Mouse (Mus musculus) kidney, embryonic 15.5 days (tissue): ENCODE data around the gene Lgr5. TPM values are rescaled to one million over a fixed set of nuclear protein-coding genes. Genes with fewer than 3 reads are reported as not detected.

Experiments used
- ATAC-seq: fragments of 200-750 bp; cut with Nextera tagmentation; replicated peaks from 2 replicates; pipeline ENCODE4 v1.8.0; 2017; ENCODE audit warnings: moderate TSS enrichment; ENCODE audit not compliant: low FRiP score
- H3K27ac ChIP-seq: fragments of 300-500 bp; sonication (generic); 2 replicates; pipeline ENCODE4 v1.5.1; 2015; ENCODE audit warnings: mild to moderate bottlenecking, inconsistent platforms
- H3K27me3 ChIP-seq: fragments of 300-500 bp; sonication (generic); 2 replicates; pipeline ENCODE4 v1.6.1; 2015; ENCODE audit warnings: inconsistent platforms
- H3K36me3 ChIP-seq: fragments of 300-500 bp; sonication (generic); 2 replicates; pipeline ENCODE4 v1.6.1; 2015; ENCODE audit warnings: inconsistent platforms
- H3K4me1 ChIP-seq: fragments of 300-500 bp; sonication (generic); 2 replicates; pipeline ENCODE4 v1.6.1; 2015; ENCODE audit warnings: inconsistent platforms
- H3K4me2 ChIP-seq: fragments of 300-500 bp; sonication (generic); 2 replicates; pipeline ENCODE4 v1.6.1; 2015; ENCODE audit warnings: moderate library complexity, mild to moderate bottlenecking, inconsistent platforms
- H3K4me3 ChIP-seq: fragments of 300-500 bp; sonication (generic); replicated peaks from 2 replicates; pipeline ENCODE4 v1.5.1; 2015; ENCODE audit warnings: mild to moderate bottlenecking, inconsistent platforms
- H3K9ac ChIP-seq: fragments of 300-500 bp; sonication (generic); 2 replicates; pipeline ENCODE4 v1.6.1; 2015; ENCODE audit warnings: mild to moderate bottlenecking, inconsistent platforms
- H3K9me3 ChIP-seq: fragments of 300-500 bp; sonication (generic); replicated peaks from 2 replicates; pipeline ENCODE4 v1.6.1; 2016; ENCODE audit warnings: inconsistent platforms
- WGBS: fragments of 180-500 bp; shearing (Covaris S2); methylation state at CpG from one replicate; pipeline ENCODE4 v1.1.7; 2015; ENCODE audit warnings: mixed read lengths; 5-methylcytosine and 5-hydroxymethylcytosine counted together
- polyA plus RNA-seq: library from polyadenylated mRNA; unstranded; fragments of >200 nt; fragmentation: Nextera tagmentation; extraction: Ambion mirVana; gene quantifications from 2 replicates; pipeline ENCODE4 v1.2.1, GENCODE M21; 2015

The Lgr5 gene
- polyA plus RNA-seq, 1 experiment from 2014 or later = 6.9 TPM

DNA sequence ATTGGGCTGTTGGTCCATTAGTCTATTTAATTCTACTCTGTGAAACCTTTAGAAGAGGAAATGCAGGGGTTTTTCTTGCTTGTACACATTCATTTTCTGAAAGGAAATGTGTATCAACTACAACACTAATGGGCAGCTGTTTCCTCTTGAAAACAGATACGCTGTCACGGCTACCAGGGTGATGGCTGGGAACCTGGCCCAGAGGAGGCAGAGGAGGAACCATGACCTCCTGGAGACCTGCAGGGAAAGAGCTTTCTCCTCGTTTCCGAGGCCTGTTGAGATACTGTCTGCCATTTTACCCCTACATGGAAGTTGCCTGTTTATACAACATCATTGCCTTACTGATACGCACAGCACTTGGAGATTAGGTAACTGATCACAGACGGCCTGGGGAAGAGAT is 121.8 kb downstream of the Lgr5 start:
- WGBS = 33% methylated on average over 6 of the region's 6 CpGs
- Histone ChIP-seq H3K27me3 (no peaks in the 10 kb centered on the region), H3K4me3 (no peak overlapping the region), H3K4me2 (no peak overlapping the region), H3K36me3 (no peaks in the 10 kb centered on the region), H3K9ac (no peak overlapping the region), H3K27ac (no peak overlapping the region), H3K9me3 (no peaks in the 10 kb centered on the region), H3K4me1 (0 out of 2 replicates have a peak, but pooled peaks cover 2% of the 10 kb centered on the region)
- ATAC-seq = no peak

DNA sequence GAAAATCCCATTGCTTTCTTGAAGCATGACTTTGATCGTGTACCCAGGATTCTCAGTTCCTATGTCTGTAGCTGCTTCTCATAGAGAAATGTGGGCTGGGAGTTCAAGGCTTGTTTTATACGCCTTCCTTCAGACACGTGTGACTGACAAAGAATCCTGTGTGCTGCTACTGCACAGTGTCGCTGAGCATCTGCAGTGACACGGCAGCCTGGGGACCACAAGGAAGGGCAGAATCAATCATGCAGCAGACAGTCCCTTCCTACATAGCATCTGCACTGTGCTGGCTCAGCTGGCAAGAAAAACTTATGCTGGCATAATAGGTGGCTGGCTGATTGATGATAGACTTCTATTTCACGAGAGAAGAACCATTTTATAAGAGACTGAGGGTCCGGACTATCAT is 122.5 kb downstream of the Lgr5 start:
- H3K27me3 ChIP-seq = no peaks in the 10 kb centered on the region
- ATAC-seq = no peak
- 0 out of 2 replicates have a peak, but pooled peaks cover 2% of the 10 kb centered on the region for H3K4me1 ChIP-seq
- H3K4me3 ChIP-seq = no peak overlapping the region
- no peaks in the 10 kb centered on the region for H3K9me3 ChIP-seq
- 69% methylated on average over 7 of the region's 7 CpGs for WGBS
- no peak overlapping the region for H3K9ac ChIP-seq
- H3K27ac ChIP-seq = no peak overlapping the region
- H3K4me2 ChIP-seq = no peak overlapping the region
- H3K36me3 ChIP-seq = no peaks in the 10 kb centered on the region

DNA sequence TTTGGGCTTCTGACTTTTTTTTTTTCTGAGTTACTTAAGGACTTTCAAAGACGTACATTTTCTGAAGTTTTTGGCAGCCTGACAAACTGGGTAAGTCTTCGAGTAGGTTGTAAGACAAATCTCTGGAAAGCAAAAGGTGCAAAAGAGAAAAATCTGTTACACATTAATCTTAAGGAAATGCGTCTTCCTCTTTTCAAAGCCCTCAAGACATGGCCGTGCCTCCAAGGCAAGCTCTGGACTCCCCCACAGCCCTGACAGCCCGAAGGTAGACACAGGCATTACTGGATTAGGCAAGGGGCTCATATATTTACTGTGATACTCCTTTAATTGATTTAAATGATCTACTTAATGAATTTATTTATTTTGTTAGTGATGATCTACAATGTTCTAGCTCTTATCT is 124.9 kb downstream of the Lgr5 start:
- Histone ChIP-seq H3K27ac (no peak overlapping the region), H3K36me3 (no peaks in the 10 kb centered on the region), H3K27me3 (no peaks in the 10 kb centered on the region), H3K4me1 (peaks cover 4% of the 10 kb centered on the region), H3K4me3 (no peak overlapping the region), H3K9ac (no peak overlapping the region), H3K4me2 (no peak overlapping the region), H3K9me3 (no peaks in the 10 kb centered on the region)
- 34% methylated on average over 5 of the region's 5 CpGs for WGBS
- ATAC-seq = no peak

GRCm38 (mm10) chr10:115457368-115458021 is 130.1 kb downstream of the Lgr5 start:
- H3K27me3 ChIP-seq = no peaks in the 10 kb centered on the region
- no peak overlapping the region for H3K9ac ChIP-seq
- no peak overlapping the region for H3K4me2 ChIP-seq
- ATAC-seq = peak; percentile 58; the same call in 1 of the 2 replicates
- H3K27ac ChIP-seq = peak overlapping the region; percentile 48
- H3K4me3 ChIP-seq = no peak overlapping the region
- no peaks in the 10 kb centered on the region for H3K9me3 ChIP-seq
- WGBS = 19% methylated on average over 6 of the region's 6 CpGs
- H3K36me3 ChIP-seq = no peaks in the 10 kb centered on the region
- peaks cover 11% of the 10 kb centered on the region for H3K4me1 ChIP-seq

DNA sequence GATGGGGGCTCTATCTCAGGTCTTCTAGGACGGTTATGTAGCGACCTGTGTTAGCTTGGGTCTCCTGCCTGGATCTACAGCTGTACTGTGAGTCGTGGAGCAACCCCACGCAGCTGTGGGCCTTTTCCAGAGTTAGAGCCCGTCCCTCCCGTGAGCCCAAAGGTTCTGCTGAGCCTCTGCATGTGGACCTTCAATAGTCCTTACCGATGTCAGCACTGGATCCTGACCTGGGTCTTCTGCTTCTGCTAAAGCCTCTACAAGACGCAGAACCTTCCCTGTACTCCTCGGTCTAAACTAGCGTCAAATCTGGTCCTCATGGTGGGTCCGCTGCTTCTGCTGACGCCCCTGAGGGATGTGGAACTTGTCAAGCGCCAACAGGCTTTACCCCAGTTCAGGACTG is 139.0 kb downstream of the Lgr5 start:
- H3K27me3 ChIP-seq = no peaks in the 10 kb centered on the region
- H3K9me3 ChIP-seq = 0 out of 2 replicates have a peak, but pooled peaks cover 2% of the 10 kb centered on the region
- H3K27ac ChIP-seq = no peak overlapping the region
- H3K9ac ChIP-seq = no peak overlapping the region
- H3K4me1 ChIP-seq = no peaks in the 10 kb centered on the region
- ATAC-seq = no peak
- H3K36me3 ChIP-seq = no peaks in the 10 kb centered on the region
- 89% methylated on average over 13 of the region's 13 CpGs for WGBS
- H3K4me3 ChIP-seq = no peak overlapping the region
- no peak overlapping the region for H3K4me2 ChIP-seq

GRCm38 (mm10) chr10:115437286-115437685 is 150.3 kb downstream of the Lgr5 start:
- peaks cover 33% of the 10 kb centered on the region for H3K36me3 ChIP-seq
- H3K4me3 ChIP-seq = no peak overlapping the region
- WGBS = 84% methylated on average over 4 of the region's 4 CpGs
- no peaks in the 10 kb centered on the region for H3K27me3 ChIP-seq
- H3K4me1 ChIP-seq = no peaks in the 10 kb centered on the region
- H3K27ac ChIP-seq = no peak overlapping the region
- no peak for ATAC-seq
- H3K9ac ChIP-seq = no peak overlapping the region
- H3K4me2 ChIP-seq = no peak overlapping the region
- H3K9me3 ChIP-seq = no peaks in the 10 kb centered on the region

DNA sequence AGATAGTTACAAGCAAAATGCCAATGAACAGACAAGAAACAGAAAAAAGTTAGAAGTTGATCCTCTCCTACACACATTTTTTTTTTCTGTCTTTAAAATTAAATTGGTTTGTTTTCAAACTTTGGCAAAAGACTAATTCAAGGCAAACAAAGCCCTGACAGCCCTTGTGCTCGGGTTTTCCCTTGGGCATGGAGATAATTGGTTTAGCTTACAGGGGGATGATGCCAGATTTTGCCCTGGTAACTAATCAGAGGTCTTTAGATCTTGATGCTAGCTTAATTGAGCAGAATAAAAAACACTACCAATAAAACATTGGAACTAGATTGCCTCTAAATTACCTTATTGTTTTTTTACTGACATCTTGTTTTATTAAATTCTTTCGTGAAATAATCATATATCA is 162.2 kb downstream of the Lgr5 start:
- Histone ChIP-seq H3K4me3 (no peak overlapping the region), H3K9ac (no peak overlapping the region), H3K4me2 (no peak overlapping the region), H3K27me3 (no peaks in the 10 kb centered on the region), H3K9me3 (no peaks in the 10 kb centered on the region), H3K27ac (no peak overlapping the region), H3K4me1 (no peaks in the 10 kb centered on the region), H3K36me3 (peaks cover 76% of the 10 kb centered on the region)
- ATAC-seq = no peak
- 74% methylated on average over 2 of the region's 2 CpGs for WGBS

DNA sequence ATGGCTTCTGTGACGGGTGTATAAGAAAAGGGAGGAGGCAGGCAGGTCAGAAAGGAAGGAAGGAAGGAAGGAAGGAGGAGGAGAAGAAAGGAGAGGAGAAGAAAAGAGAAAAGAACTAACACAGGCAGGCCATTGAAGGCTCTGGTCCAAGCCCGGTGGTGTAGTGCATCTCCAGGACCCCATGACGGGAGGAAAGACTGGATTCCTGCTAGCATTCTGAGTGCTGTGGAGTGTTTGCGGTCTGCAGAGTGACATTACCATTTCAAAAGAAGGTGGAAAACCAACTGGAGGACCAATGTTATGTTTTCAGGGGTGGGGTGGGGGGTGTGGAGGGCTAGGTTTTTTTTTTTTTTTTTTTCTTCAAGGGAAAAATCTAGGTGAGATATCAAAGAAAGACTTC is 165.6 kb downstream of the Lgr5 start:
- H3K4me3 ChIP-seq = no peak overlapping the region
- H3K9me3 ChIP-seq = no peaks in the 10 kb centered on the region
- no peaks in the 10 kb centered on the region for H3K27me3 ChIP-seq
- no peak overlapping the region for H3K9ac ChIP-seq
- no peaks in the 10 kb centered on the region for H3K4me1 ChIP-seq
- no peak overlapping the region for H3K4me2 ChIP-seq
- H3K27ac ChIP-seq = no peak overlapping the region
- 84% methylated on average over 4 of the region's 4 CpGs for WGBS
- no peak for ATAC-seq
- H3K36me3 ChIP-seq = peaks cover 75% of the 10 kb centered on the region

DNA sequence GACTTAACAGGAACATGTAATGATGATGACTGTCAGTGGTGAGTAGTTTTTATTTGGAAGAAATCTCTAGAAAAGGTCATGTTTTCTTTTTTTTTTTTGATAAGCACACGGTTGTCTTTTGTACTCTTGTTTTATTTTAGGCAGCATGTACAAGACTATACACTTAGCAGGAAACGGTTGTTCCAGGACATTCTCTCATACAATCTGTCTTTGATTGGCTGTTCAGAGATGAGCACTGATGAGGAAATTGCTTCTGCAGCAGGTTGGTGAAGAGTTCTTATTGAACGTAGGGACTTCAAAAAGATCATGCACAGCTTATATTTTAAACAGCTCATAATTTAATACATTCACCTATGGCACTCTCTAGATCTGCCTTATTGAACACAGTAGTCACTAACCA is 173.5 kb downstream of the Lgr5 start:
- ATAC-seq = no peak

DNA sequence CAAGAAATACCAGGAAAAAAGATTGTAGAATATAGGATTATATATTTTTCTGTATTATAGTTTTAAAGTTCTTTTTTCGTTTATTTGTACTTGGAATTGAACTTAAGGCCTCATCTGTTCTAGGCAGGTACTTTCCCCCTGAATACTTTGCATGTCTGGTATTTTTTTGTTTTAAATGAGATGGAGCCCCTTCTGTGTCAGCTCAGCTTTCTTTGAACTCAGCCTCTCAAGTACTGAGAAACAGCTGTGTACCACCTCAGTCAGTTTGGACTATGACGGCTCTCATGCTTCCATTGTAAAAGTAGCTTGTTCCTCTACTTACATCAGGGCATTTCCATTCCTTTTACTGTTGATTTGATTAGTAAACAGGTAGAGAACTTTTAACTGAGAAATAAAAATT is 174.1 kb downstream of the Lgr5 start:
- H3K36me3 ChIP-seq = peaks cover 90% of the 10 kb centered on the region
- no peaks in the 10 kb centered on the region for H3K4me1 ChIP-seq
- 90% methylated on average over 2 of the region's 2 CpGs for WGBS
- H3K9ac ChIP-seq = no peak overlapping the region
- H3K9me3 ChIP-seq = no peaks in the 10 kb centered on the region
- H3K4me3 ChIP-seq = no peak overlapping the region
- no peak overlapping the region for H3K27ac ChIP-seq
- H3K27me3 ChIP-seq = no peaks in the 10 kb centered on the region
- ATAC-seq = no peak
- H3K4me2 ChIP-seq = no peak overlapping the region

More for the DNA sequence above, 173.5 kb downstream of the Lgr5 start:
- Histone ChIP-seq H3K27ac (no peak overlapping the region), H3K4me3 (no peak overlapping the region), H3K4me1 (no peaks in the 10 kb centered on the region), H3K36me3 (peaks cover 91% of the 10 kb centered on the region), H3K9me3 (no peaks in the 10 kb centered on the region), H3K4me2 (no peak overlapping the region), H3K9ac (no peak overlapping the region), H3K27me3 (no peaks in the 10 kb centered on the region)
- WGBS = 89% methylated on average over 3 of the region's 3 CpGs

- H3K9me3 ChIP-seq = no peaks in the 10 kb centered on the region
- no peaks in the 10 kb centered on the region for H3K4me1 ChIP-seq
- 74% methylated on average over 6 of the region's 6 CpGs for WGBS
- H3K36me3 ChIP-seq = peaks cover 81% of the 10 kb centered on the region
- H3K27ac ChIP-seq = no peak overlapping the region
- H3K27me3 ChIP-seq = no peaks in the 10 kb centered on the region
- no peak overlapping the region for H3K4me3 ChIP-seq
- ATAC-seq = no peak
- H3K9ac ChIP-seq = no peak overlapping the region
- H3K4me2 ChIP-seq = no peak overlapping the region
These were observed 181.2 kb downstream of the Lgr5 start for GRCm38 (mm10) chr10:115406393-115406792.
